Comparison of ENCODE assay signal across 8 mouse cellular contexts in the genomic region with DNA sequence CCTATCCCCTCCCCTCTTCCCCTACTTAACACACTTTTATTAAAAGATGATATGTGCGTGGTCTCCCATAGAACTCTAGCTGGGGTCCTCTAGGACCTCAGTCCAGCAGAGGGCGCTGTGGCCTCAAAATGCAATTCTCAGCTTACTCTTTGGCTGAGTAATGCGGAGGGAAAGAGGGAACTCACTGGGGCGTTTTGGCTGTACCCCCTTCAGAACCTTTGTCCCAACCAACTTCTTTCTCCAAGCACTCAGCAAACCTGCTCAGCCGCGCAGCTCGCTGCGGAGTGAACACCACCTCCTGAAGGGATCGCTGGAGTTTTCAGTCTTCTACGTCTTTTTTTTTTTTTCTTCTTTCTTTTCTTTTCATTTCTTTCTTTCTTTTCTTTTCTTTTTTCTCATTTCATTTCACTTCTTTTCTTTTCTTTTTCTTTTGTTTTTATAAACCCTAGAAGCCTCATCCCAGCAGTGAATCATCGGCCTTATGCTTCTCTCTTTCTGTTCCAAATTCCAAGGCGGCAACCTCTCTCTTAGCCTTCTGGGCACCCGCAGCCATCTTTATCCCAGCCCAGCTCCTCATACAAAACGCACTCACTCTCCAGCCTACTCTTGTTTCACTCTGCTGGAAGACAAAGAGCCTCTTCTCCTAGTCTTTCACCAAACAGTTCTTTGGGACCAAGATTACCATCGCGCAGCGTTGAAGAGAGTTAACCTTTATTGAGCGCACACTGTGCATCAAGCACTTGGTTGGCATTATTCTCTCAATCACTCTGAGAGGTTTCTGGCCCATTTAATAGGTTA. TPM values are rescaled to one million over a fixed set of nuclear protein-coding genes. Genes with fewer than 3 reads are reported as not detected.
A peak's percentile ranks its signal among the peaks of the same experiment; 100 is the strongest.
DNase-seq lines count a peak whose midpoint lies in the region; ATAC-seq and TF ChIP-seq lines count a peak whose summit lies in the region.

No protein-coding gene starts in this region.

- no peaks in the 10 kb centered on the region for H3K27me3 ChIP-seq in embryonic facial prominence, embryonic 13.5 days
- H3K27me3 ChIP-seq in heart, adult 2 months (ENCODE audit: control insufficient read depth, insufficient read depth, low read length): no peaks in the 10 kb centered on the region
- H3K27me3 ChIP-seq in limb, embryonic 15.5 days: no peaks in the 10 kb centered on the region
- no peaks in the 10 kb centered on the region for H3K27me3 ChIP-seq in midbrain, postnatal 0 days (ENCODE audit: insufficient read depth, low read length)

- peak; percentile 39 for DNase-seq in 3134 (ENCODE audit: extremely low read depth, insufficient read length, low spot score)
- DNase-seq in adrenal gland, postnatal 25 days: peak; percentile 88
- peak; percentile 79 to 91 for DNase-seq in heart, adult 2 months
- DNase-seq in kidney, adult 8-10 months: peak; percentile 53 to 86
- DNase-seq in midbrain, postnatal 0 days (ENCODE audit: low spot score): peak; percentile 93
- DNase-seq in spleen, postnatal 10 days (ENCODE audit: low spot score in 2 of 2): peak; percentile 80 to 90

- H3K36me3 ChIP-seq in embryonic facial prominence, embryonic 13.5 days: no peaks in the 10 kb centered on the region
- no peaks in the 10 kb centered on the region for H3K36me3 ChIP-seq in heart, adult 2 months (ENCODE audit: control insufficient read depth, insufficient read depth, low read length)
- H3K36me3 ChIP-seq in limb, embryonic 15.5 days: no peaks in the 10 kb centered on the region
- H3K36me3 ChIP-seq in midbrain, postnatal 0 days (ENCODE audit: insufficient read depth, low read length): no peaks in the 10 kb centered on the region

- H3K4me1 ChIP-seq in embryonic facial prominence, embryonic 13.5 days: peaks cover 13% of the 10 kb centered on the region
- no peaks in the 10 kb centered on the region; the same call in 1 of the 2 replicates for H3K4me1 ChIP-seq in heart, adult 2 months (ENCODE audit: control insufficient read depth, insufficient read depth, low read length)
- H3K4me1 ChIP-seq in limb, embryonic 15.5 days: peaks cover 9% of the 10 kb centered on the region
- no peaks in the 10 kb centered on the region for H3K4me1 ChIP-seq in midbrain, postnatal 0 days (ENCODE audit: insufficient read depth, low read length)

- no peaks in the 10 kb centered on the region for H3K9me3 ChIP-seq in embryonic facial prominence, embryonic 13.5 days
- no peaks in the 10 kb centered on the region for H3K9me3 ChIP-seq in limb, embryonic 15.5 days
- H3K9me3 ChIP-seq in midbrain, postnatal 0 days (ENCODE audit: low read length): no peaks in the 10 kb centered on the region

- no peak for TF ChIP-seq POLR2A in heart, adult 2 months (IDR thresholded peaks at IDR 0.05; ENCODE audit: insufficient read depth, low read depth, low read length)

- H3K4me3 ChIP-seq in embryonic facial prominence, embryonic 13.5 days: peak overlapping the region; percentile 40
- H3K4me3 ChIP-seq in heart, adult 2 months: peak overlapping the region; percentile 53
- H3K4me3 ChIP-seq in limb, embryonic 15.5 days: peak overlapping the region; percentile 41
- peak overlapping the region; percentile 27 for H3K4me3 ChIP-seq in midbrain, postnatal 0 days (ENCODE audit: low read depth, low read length)

- H3K9ac ChIP-seq in embryonic facial prominence, embryonic 13.5 days: peak overlapping the region; percentile 70
- peak overlapping the region; percentile 49; the same call in 1 of the 2 replicates for H3K9ac ChIP-seq in heart, adult 2 months (ENCODE audit: low read depth, low read length)
- 0 out of 2 replicates have a peak overlapping the region, but pooled peaks have one; percentile 42 for H3K9ac ChIP-seq in limb, embryonic 15.5 days
- H3K9ac ChIP-seq in midbrain, postnatal 0 days (replicated peaks; ENCODE audit: low read length, poor library complexity, severe bottlenecking): no peak overlapping the region

- no peaks in the 10 kb centered on the region for H3K79me2 ChIP-seq in heart, adult 2 months (replicated peaks; ENCODE audit: control insufficient read depth, insufficient read depth, low read length)

- H3K27ac ChIP-seq in embryonic facial prominence, embryonic 13.5 days: peak overlapping the region; percentile 88
- H3K27ac ChIP-seq in heart, adult 2 months: no peak overlapping the region
- peak overlapping the region; percentile 84 for H3K27ac ChIP-seq in limb, embryonic 15.5 days
- no peak overlapping the region for H3K27ac ChIP-seq in midbrain, postnatal 0 days (ENCODE audit: low read depth, low read length)

- H3K4me2 ChIP-seq in embryonic facial prominence, embryonic 13.5 days: peak overlapping the region; percentile 61
- peak overlapping the region; percentile 53 for H3K4me2 ChIP-seq in limb, embryonic 15.5 days
- H3K4me2 ChIP-seq in midbrain, postnatal 0 days (ENCODE audit: low read depth, low read length, poor library complexity, severe bottlenecking): peak overlapping the region; percentile 69

- 5% methylated on average over 18 of the region's 18 CpGs for WGBS in embryonic facial prominence, embryonic 13.5 days
- WGBS in heart, adult 2 months: 16% methylated on average over 18 of the region's 18 CpGs
- 11% methylated on average over 18 of the region's 18 CpGs for WGBS in limb, embryonic 15.5 days
- WGBS in midbrain, postnatal 0 days: 8% methylated on average over 18 of the region's 18 CpGs

- intact Hi-C loops in heart, adult 2 months (cut with DNase I): loop anchor here (1.0 kb wide), 1 partner anchor 78 kb away; no protein-coding TSS in a partner anchor

- ATAC-seq in embryonic facial prominence, embryonic 13.5 days (ENCODE audit: insufficient number of reproducible peaks, insufficient read depth, low FRiP score, low TSS enrichment, low read depth): peak; percentile 77; the same call in 1 of the 2 replicates
- ATAC-seq in limb, embryonic 15.5 days (ENCODE audit: insufficient number of reproducible peaks, low FRiP score, low TSS enrichment, low read depth): peak; percentile 80; the same call in 1 of the 2 replicates
- ATAC-seq in midbrain, postnatal 0 days (ENCODE audit: low FRiP score): no peak

- TF ChIP-seq EP300 in heart, adult 2 months (IDR thresholded peaks at IDR 0.05; ENCODE audit: insufficient read depth, low read depth, low read length): 0 out of 2 replicates have a peak, but pooled peaks have one; percentile 48

- TF ChIP-seq CTCF in heart, adult 2 months (IDR thresholded peaks at IDR 0.05): peak; percentile 78
- TF ChIP-seq CTCF in midbrain, postnatal 0 days (IDR thresholded peaks at IDR 0.05): peak; percentile 91

RNA-seq across cellular contexts. Expression of gene Gm11627, which starts 6.2 kb away (rescaled TPM):
- not detected in 2 replicates for total RNA-seq in adrenal gland, postnatal 25 days (2021)
- polyA plus RNA-seq in embryonic facial prominence, embryonic 13.5 days (2015; fragmentation: Nextera tagmentation; extraction: Ambion mirVana): 16.1 and 17.0 TPM in 2 replicates
- total RNA-seq in heart, adult 2 months (2021): 1 to 10 TPM; 1.2 to 1.5 TPM
- polyA plus RNA-seq in heart, adult 2 months (2012; rRNA removed): 4.0 and 4.9 TPM in 2 replicates
- 10.7 and 11.3 TPM in 2 replicates for polyA plus RNA-seq in limb, embryonic 15.5 days (2015; fragmentation: Nextera tagmentation; extraction: Ambion mirVana)
- total RNA-seq in midbrain, postnatal 0 days (2014; rRNA removed): 1.1 and 3.5 TPM in 2 replicates
- 4.6 and 5.8 TPM in 2 replicates for polyA plus RNA-seq in midbrain, postnatal 0 days (2015; fragmentation: Nextera tagmentation; extraction: Ambion mirVana)

RNA-seq across cellular contexts. Expression of gene Gpatch8, which starts 16.9 kb away (rescaled TPM):
- total RNA-seq in adrenal gland, postnatal 25 days (2021): 32.2 and 33.4 TPM in 2 replicates
- 84.0 and 84.7 TPM in 2 replicates for polyA plus RNA-seq in embryonic facial prominence, embryonic 13.5 days (2015; fragmentation: Nextera tagmentation; extraction: Ambion mirVana)
- 10 to 100 TPM; 14.8 to 18.0 TPM for total RNA-seq in heart, adult 2 months (2021)
- polyA plus RNA-seq in heart, adult 2 months (2012; rRNA removed): 11.7 and 16.8 TPM in 2 replicates
- polyA plus RNA-seq in limb, embryonic 15.5 days (2015; fragmentation: Nextera tagmentation; extraction: Ambion mirVana): 46.2 and 56.5 TPM in 2 replicates
- 24.8 and 33.4 TPM in 2 replicates for total RNA-seq in midbrain, postnatal 0 days (2014; rRNA removed)
- 35.8 and 53.3 TPM in 2 replicates for polyA plus RNA-seq in midbrain, postnatal 0 days (2015; fragmentation: Nextera tagmentation; extraction: Ambion mirVana)

RNA-seq across cellular contexts. Expression of gene Fzd2, which starts 31.1 kb away (rescaled TPM):
- 3.8 and 4.9 TPM in 2 replicates for total RNA-seq in adrenal gland, postnatal 25 days (2021)
- polyA plus RNA-seq in embryonic facial prominence, embryonic 13.5 days (2015; fragmentation: Nextera tagmentation; extraction: Ambion mirVana): 63.0 and 67.8 TPM in 2 replicates
- total RNA-seq in heart, adult 2 months (2021): 1 to 10 TPM; 2.6 to 2.8 TPM
- polyA plus RNA-seq in heart, adult 2 months (2012; rRNA removed): 7.2 and 10.0 TPM in 2 replicates
- polyA plus RNA-seq in limb, embryonic 15.5 days (2015; fragmentation: Nextera tagmentation; extraction: Ambion mirVana): 41.0 and 48.5 TPM in 2 replicates
- 16.8 and 17.3 TPM in 2 replicates for total RNA-seq in midbrain, postnatal 0 days (2014; rRNA removed)
- 3.9 and 4.5 TPM in 2 replicates for polyA plus RNA-seq in midbrain, postnatal 0 days (2015; fragmentation: Nextera tagmentation; extraction: Ambion mirVana)

Comparison
In these comparisons a context has a peak if more than half of its experiments do, and no peak if none do; other contexts are left out.
1. DNase-seq: peak in every context shown above with its lines; median percentile 93 in midbrain, postnatal 0 days; 88 in adrenal gland, postnatal 25 days; 85 in heart, adult 2 months; 85 in spleen, postnatal 10 days; 70 in kidney, adult 8-10 months; 39 in 3134.
2. H3K27ac ChIP-seq: peak in embryonic facial prominence, embryonic 13.5 days (single experiment) and limb, embryonic 15.5 days (single experiment); none in heart, adult 2 months (single experiment) and midbrain, postnatal 0 days (single experiment).
3. Peak in every context shown above with its lines, with median percentiles within 50 percentile points of each other: H3K4me2 ChIP-seq and H3K4me3 ChIP-seq.